Mouse (Mus musculus): Measurements from ENCODE around the gene Slain1.

The Slain1 gene

DNA sequence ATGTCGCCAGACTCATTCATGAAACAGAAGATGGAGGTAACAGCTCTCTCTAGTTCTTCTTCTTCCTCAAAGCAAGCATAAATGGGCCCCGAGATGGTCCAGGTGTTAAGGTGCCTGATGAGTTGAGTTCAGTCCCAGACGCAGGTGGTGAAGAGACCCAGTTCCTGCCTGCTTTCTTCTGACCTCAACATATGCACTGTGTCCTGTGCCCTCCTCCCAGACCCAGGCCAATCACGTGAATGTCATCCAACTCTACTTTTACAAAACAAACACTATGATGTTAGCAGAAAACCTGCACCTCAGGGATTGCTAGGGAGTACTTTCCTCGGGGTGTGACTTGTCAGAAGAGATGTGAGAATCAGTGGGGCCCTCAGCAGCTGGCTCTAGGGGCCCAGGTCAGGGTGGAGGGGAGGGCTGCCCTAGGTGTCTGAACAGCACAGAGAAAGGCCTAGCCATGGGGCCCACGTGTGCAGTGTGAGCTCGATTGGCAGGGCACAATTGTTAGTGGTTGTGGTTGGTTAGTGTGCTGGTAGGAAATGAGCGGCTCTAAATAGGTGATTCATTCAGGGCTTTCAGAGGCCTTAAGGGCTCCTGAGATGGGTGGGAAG, 16.4 kb downstream of the Slain1 start:
- DNase-seq (ENCODE audit: low read depth) = peak; percentile 48

DNA sequence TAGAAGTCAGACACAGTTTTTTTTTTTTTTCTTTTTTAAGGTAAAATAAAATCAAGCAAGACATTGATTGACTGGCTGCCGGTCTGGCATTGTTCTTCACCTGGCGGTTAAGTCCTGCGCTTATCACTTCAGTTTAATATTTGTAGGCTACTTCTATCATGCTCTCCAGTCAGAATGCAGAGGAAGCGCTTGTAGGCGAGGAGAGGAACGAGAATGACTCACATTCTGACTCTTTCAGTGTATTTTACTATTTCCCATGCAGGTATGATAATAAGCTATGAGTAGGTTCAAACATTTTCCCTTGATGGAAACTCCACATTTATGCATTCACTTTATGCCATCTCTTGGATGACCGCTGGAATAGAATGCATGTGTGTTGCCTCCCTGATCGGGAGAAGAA, 17.0 kb downstream of the Slain1 start:
- DNase-seq (ENCODE audit: low read depth) = no peak

DNA sequence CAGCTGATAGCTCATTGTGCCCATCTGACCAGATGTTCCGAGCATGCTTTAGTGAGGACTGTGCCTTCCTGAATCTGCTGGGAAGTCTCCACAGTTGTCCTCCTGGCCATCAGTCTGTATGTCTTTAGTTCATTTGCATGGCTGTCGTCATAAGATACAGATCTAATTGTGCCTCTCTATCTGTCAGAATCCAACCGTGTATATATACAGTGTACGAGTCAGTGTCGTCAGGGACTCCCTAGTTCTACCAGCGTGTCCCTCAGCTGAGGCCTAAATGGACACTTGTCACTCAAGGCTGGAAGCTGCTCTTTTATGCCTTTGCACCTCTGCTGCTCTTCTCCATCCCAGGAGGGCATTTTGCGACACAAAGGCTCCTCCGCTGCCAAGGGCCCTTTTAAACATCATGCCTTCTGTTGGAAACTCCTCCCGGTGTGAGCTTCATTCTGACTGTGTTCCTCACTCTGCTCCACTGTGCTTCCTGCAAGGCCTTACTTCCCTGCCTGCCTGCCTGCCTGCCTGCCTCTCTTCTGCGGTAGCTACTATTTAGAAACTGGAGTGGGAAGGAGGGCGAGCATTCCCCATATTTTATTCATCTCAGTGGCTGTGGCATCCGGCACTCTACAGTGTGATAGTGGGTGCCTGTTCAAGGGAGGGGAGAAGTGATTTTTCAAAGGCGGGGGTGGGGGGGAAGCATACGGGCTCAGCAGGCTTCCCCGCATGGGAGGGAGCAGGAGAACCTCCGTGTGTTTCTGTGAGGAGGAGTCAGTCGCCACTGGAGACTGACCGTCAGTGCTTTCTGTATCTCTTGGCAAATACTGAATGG, 29.6 kb downstream of the Slain1 start:
- no peak for DNase-seq (ENCODE audit: low read depth)

DNA sequence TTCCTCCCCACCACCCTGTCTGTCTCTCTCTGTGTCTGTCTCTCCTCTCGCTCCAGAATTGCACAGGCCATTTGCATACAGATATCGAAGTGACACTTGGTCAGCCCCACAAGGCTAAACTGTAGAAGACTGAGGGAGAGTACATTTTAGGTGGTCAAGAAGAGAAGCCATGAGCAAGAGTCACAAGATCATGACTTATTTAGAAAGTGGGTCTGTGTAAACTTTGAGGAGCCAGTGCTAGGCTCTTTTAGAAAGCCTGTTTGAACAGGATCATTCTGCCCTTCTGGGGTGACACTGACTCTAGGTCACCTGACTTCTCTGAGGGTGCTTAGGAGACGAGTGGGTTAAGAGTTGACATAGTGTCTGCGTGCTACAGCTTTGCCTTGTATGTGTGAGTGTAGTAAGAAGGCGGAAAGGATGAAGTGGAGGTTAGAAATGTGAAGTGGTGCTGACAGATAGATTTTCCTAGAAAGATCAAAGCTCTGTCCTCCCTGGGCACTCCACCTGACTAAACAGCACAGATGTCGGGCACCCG, 30.3 kb downstream of the Slain1 start:
- no peak for DNase-seq (ENCODE audit: low read depth)

DNA sequence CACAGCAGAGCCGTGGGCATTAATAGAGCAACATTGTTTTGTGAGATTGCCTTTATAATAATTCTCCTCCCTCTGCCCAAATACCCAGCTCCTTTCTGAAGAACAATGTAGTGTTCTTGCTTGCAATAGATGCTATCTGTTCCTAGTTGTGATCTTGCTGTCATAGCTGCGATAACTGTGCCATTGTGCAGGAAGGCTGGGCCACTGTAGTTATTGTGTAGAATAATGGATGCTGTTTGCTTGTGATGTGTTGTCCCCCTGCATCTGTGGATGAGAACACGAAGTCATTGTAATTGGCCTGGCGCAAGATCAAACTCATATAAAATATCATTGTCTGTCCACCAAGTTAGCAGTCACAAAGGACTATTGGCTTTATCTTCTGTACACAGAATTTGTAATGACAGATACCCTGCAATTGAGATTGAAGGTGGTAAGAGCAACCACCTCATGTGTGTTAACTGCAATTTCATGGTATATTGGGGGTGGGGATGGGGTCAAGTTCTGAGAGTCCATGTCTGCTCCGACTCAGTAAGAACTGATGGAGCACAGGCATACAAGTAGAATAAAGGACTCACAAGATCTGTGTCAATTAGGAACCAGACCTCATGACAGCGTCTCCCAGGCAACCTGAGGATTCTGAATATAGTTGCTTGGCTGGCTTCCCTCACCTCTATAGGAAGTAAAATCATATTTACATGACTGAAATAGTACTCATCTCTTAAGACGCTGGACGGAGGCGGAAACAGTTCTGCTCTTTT, 32.8 kb downstream of the Slain1 start:
- no peak for DNase-seq (ENCODE audit: low read depth)

DNA sequence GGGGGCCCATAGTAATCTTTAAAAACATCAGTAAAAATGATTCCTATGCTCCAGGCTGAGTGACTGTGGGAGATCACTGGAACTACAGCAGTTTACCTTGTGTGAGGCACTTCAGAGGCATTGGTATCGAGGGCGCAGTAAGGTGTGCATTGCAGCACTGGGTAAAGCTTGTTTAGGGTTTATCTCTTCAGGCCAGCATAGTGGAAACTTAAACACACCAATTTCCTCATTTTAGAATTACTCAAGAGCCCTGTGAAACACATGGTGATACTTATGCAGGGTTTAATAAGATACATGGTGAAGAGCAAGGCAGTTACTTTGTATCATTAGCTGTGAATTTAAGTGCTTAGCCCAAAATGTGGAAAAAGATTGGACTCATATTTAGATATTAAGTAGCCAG, 37.0 kb downstream of the Slain1 start:
- peak; percentile 75 for DNase-seq (ENCODE audit: low read depth)

DNA sequence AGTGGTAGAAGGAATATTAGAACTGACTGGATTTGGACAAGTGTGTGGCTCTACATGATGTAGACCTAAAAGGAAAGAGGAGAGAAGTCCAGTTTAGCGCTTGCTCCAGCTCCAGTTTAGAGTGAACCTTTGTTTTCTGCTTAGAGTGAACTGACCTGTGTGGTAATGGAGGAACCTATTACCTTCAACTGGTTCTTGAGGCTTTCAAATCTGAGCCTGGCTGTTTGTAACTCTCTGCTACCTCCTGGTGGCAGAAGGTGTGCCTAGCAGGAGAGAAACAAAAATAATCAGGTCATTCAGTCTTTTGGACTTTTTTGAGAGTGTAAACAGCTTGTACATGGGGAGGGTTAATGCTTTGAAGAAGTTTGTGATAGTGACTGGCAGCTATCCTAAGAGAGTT, 44.3 kb downstream of the Slain1 start:
- peak; percentile 78 for DNase-seq (ENCODE audit: low read depth)

DNA sequence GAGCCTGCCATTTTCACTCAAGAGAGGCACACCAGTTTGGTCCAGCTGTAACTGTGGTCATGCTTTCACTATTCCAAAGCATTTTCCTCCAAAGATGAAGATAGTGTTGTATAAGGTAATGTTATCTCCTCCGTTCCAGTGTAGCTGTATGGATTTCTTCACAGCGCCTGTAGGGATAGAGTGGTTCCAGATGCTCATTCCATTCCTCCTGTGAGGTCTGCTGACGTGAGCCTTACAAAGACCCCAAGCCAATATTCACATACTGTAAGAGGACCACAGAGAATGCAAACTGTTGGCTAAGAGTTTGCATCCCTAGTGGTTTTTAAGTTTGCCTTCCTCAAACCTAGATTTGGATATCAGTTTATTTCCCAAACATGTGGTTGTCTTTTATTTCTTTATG, 45.6 kb downstream of the Slain1 start:
- no peak for DNase-seq (ENCODE audit: low read depth)

DNA sequence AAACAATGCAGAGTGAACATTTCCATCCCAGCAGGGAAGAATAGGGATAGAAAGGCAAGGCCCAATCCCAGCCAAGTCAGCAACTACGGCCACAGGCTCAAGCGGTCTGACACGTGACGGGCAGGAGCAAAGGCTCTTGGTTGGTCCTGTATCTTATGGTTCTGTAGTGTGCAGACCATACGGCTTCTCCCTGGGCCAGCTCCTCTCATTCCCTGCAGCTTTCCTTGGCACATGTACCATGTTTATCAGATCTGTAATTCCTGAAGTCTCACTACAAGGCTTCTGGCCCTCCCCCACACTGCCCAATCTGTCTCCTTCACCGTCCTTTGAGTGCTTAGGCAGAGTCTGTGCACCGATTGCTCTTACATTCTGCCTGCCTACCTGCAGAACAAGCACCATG, 47.1 kb downstream of the Slain1 start:
- no peak for DNase-seq (ENCODE audit: low read depth)

DNA sequence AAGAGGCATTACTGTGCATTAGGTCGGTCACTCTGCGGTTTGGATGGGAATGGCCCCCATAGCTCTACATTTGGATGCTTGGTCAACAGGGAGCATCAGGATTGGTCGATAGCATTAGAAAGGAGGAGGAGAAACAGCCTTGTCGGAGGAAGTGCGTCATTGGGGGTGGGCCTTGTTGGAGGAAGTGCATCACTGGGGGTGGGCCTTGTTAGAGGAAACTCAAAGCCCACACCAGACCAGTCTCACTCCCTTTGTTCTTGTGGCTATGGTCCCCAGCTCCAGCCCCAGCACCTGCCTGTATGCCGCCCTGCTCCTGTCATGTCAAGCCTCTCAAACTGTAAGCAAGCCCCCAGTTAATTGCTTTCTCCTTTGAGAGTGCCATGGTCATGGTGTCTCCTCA, 49.3 kb downstream of the Slain1 start:
- no peak for DNase-seq (ENCODE audit: low read depth)

DNA sequence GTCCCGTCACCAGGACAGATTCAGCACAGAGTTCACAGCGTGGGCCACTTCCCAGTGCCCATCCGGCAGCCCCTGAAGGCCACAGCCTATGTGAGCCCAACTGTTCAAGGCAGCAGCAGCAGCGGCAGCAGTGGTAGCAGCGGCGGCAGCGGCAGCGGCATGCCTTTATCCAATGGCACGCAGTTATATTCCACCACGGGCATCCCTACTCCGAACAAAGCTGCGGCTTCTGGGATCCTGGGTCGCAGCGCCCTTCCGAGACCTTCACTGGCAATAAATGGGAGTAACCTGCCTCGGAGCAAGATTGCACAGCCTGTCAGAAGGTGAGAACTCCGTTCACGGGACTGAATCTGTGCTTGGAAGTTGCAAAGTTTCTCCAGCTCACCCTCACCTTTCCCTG, 52.5 kb downstream of the Slain1 start:
- no peak for DNase-seq (ENCODE audit: low read depth)

DNA sequence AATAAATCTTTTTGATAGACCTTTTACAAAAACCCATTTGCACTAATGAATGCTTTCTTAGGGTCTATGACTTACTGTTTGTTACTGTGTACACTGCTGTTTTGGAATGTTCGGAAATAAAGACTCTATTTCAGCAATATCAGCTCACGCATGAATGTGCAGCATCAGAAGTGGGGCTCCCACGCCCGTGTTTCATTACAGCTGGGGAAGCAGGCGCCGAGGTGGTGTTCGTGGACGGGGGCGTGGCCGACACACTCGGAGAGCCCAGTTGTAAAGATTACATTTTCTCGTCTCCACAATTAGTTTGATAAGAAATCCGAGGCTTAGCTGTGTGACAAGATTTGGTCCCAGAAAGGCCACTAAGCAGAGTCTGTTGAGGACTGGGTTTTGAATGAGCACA, 54.7 kb downstream of the Slain1 start:
- DNase-seq (ENCODE audit: low read depth) = no peak

DNA sequence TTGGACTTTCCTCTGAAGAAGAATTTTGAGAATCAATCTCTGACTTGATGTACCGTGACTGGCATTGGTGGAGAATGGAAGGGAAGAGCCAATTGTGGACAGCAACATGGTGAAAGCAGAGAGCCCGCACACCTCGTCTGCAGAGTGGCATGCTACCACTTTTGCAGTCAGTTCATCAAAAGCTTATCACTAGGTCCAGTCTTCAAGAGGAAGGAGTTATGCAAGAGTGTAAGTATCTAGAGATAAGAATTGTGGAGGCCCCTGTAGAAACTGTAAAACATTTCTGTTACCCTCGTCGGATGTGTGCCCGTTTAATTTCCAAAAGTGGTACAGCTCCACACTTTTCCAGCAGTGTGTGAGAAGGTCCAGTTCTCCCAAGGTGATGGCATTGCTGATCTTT, 56.3 kb downstream of the Slain1 start:
- DNase-seq (ENCODE audit: low read depth) = peak; percentile 89

DNA sequence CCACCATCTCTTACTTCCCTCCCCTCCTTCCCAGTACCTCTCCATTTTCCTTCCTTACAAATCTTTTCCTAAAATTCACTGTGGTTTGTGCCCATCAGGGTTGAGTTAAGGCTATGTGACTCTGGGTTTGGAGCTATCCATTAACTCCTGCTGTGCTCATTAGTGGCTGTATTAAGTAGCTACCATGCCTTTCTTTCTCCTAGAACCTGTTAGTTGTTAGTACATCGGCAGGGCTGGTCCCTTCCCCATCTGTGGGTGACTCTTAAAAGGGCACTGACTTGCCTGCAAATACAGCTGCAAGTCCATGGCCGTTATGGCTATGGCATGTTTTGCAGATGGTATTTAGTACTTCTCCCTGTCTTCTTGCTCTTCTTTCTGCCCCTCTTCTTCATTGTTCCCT, 58.6 kb downstream of the Slain1 start:
- DNase-seq (ENCODE audit: low read depth) = no peak

DNA sequence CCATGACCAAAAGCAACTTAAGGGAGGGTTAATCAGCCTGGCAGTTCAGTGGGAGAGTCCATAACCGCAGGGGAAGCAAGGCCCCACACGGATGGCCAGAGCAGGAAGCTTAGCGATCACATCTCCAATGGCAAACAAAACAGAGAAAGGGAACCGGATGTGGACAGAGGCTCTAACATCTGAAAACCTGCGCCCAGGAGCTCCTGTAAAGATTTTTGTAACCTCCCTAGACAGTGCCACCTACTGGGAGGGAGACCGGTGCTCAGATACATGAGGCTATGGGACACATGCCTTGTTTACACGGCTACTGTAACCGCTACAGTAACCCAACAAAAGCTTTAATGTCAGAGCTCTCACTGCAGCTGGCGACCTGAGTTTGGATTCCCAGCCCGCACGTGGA, 59.2 kb downstream of the Slain1 start:
- DNase-seq (ENCODE audit: low read depth) = peak; percentile 60

DNA sequence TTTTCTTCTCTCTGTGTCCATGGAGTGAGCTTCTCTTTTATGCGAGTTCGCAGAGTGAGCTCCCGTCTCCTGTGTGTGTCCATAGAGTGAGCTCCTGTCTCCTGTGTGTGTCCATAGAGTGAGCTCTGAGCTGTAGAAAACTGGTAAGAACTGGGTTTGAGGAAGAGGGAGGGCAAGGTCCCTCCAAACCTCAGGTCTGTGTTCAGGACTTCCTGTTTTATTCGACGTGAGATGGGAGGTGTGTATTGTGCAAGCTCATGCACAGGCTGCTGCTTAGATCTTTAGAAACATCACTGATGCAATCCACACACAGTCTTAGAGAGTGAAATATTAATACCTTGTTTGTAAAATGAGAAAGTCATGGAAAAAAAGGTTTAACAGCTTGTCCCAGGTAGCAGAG, 63.0 kb downstream of the Slain1 start:
- peak; percentile 90 for DNase-seq (ENCODE audit: low read depth)

DNA sequence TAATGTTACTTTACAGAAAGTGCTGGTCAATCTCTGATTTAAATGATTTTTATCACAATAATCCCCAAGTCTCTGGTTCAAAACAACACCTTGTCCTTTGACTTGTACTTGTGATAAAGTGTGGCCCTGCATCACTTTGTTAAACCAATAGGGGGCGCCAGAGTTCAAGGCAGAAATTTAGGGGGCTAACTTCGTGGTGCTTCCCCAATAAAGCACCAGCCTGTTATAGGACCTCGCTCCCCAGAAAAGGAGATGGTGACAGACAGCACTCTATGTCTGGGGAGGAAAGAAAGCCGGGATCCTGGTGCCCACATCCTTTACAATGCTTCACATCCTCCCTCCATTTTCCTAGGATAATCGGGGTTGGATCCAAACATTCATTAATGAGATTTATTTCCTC, 67.5 kb downstream of the Slain1 start:
- peak; percentile 65 for DNase-seq (ENCODE audit: low read depth)

DNA sequence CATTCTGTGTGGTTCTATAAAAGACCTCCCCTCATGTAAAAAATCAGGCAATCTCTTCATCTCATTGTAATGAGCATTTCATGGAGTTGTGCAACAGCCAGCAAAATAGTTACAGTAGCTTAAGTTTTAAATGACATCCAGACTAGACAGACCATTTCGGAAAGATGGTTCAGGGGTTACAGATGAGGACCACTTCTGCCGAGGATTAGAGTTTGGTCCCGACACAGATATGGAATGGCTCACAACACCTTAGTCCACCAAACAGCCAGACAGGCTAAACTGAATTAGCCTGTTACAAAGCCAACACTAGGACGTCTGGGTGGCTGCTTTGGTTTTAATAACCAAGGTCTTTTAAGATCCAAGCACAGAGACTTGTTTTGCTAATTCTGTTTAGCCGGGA, 68.0 kb downstream of the Slain1 start:
- peak; percentile 41 for DNase-seq (ENCODE audit: low read depth)

DNA sequence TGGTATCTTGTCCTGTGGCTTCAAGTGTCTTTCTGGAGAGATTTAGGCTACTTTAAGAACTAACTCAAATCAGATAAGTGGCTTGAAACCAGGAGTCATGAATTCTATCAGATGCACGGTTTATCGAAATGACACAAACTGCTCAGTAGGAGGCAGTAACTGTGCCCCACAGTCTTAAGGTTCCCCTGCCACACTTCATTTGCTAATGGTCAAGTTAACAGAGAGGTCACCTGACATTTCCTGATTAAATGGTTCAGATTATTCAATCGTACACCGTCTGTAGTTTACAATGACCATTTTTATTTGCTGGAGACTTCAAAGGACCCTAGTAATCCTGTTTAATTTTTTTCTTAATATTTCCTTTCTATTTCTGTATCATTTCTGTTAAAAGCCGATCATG, 68.4 kb downstream of the Slain1 start:
- peak; percentile 82 for DNase-seq (ENCODE audit: low read depth)

DNA sequence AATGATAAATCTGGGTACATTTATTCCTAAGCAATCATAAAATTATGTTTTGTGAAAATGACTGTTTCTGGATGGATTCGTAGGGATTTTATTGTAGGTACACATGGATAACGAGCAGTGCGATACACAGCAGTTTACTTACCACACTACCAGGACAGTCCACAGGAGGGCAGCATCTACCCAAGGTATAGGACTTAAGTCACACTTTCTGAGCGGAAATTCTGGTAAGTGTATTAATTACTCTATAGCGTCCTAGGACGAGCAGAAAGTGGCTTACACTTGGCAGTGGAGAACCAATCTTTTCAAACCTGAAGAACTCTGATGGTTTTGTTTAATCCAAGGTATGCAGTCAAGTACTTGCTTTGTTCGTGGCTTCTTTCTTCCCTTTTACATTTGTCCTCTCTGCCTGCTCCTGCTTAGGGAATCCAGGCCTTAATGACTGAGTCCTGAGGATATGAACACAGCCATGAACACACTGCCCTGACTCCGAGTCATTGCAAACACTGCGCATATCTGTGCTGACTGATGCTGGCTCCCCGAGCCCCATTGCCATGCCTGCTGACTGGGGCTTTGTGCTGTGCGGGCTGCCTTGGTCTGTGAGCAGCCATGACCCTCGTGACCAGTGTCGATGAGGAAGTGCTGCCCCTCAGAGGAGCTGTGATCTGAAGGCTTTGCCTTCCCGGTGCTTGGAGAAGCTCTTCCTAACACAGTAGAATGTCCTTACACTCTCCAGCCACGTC, 69.0 kb downstream of the Slain1 start:
- DNase-seq (ENCODE audit: low read depth) = peak; percentile 96

DNA sequence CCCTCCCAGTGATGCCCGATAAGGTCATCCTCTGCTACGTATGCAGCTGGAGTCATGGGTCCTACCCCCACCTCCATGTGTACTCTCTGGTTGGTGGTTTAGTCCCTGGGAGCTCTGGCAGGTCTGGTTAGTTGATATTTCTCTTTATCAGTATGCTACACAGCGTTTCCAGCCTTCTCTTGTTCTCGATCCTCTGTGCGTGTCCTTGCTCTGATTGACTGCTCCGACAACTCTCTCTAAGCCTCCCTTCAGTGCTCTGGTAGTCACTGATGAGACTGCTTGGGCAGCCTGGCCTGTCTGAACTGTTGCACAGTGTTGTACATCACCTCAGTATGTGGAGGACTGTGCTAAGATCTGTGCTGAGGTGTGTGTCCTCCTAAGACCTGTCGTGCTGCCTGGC, 70.1 kb downstream of the Slain1 start:
- peak; percentile 21 for DNase-seq (ENCODE audit: low read depth)
